Mouse (Mus musculus) olfactory bulb, adult 2 months (tissue): Measurements from ENCODE around the gene Cntn5.

Source experiments
- CTCF ChIP-seq: fragments of 200-500 bp; IDR thresholded peaks from 2 replicates; pipeline ENCODE4 v1.5.1; 2012; ENCODE audit warnings: low read depth, mild to moderate bottlenecking, low read length, moderate library complexity; ENCODE audit not compliant: insufficient read depth
- POLR2A ChIP-seq: fragments of 200-500 bp; IDR thresholded peaks from 2 replicates; pipeline ENCODE4 v1.6.1; 2012; ENCODE audit warnings: mild to moderate bottlenecking, low read depth, low read length, moderate library complexity; ENCODE audit not compliant: insufficient read depth

GRCm38 (mm10) chr9:10531087-10531486 lies 373.5 kb downstream of the Cntn5 start:
- TF ChIP-seq POLR2A (no peak), CTCF (no peak)
